Mouse (Mus musculus) CH12.LX (cell line): ENCODE measurements at regions not wholly inside any gene's neighbourhood (a gene's known extent, or its start where the extent isn't known, plus 50 kb on each side); places are given as distances from the start of the nearest gene placed in this dataset.
A peak's percentile ranks its signal among the peaks of the same experiment; 100 is the strongest.

Source experiments
- DNase-seq: peaks from one replicate; pipeline ENCODE4 v3.0.0-alpha.2; 2013; ENCODE audit errors: extremely low read depth
- H3K27ac ChIP-seq: 2 replicates; pipeline ENCODE4 v1.5.1; 2012; ENCODE audit warnings: low read depth, mild to moderate bottlenecking, control low read depth, moderate library complexity; ENCODE audit not compliant: insufficient read depth
- H3K27me3 ChIP-seq: replicated peaks from 2 replicates; pipeline ENCODE3; 2012; ENCODE audit warnings: inconsistent platforms
- H3K36me3 ChIP-seq, 2 experiments: replicated peaks in 1 of 2; 2 replicates each; pipeline versions ENCODE3 to v1.6.1; 2012; ENCODE audit warnings: inconsistent platforms in 1 of 2, low read length in 1 of 2, mild to moderate bottlenecking in 1 of 2, mixed read lengths in 1 of 2, moderate library complexity in 1 of 2; ENCODE audit not compliant: control insufficient read depth in 1 of 2, insufficient read depth in 1 of 2
- H3K4me1 ChIP-seq, 2 experiments: 2 replicates each; pipeline ENCODE4 v1.6.1; 2012; ENCODE audit warnings: inconsistent platforms in 1 of 2, moderate library complexity in 1 of 2; ENCODE audit not compliant: insufficient read depth in 2 of 2, control insufficient read depth in 1 of 2
- H3K4me2 ChIP-seq: 2 replicates; pipeline ENCODE4 v1.6.1; 2012; ENCODE audit warnings: low read depth, mild to moderate bottlenecking, control low read depth; ENCODE audit not compliant: poor library complexity, insufficient read depth, severe bottlenecking
- H3K4me3 ChIP-seq, 3 experiments: fragments of 150-350 bp in 1 of 3; sonication (generic) in 1 of 3; replicated peaks in 1 of 3; 2 replicates each; pipeline versions ENCODE3 to v1.5.1; 2011 to 2012; ENCODE audit warnings: low read depth in 2 of 3, low read length in 2 of 3, mild to moderate bottlenecking in 2 of 3, moderate library complexity in 2 of 3, control low read depth in 1 of 3, improper control_type of control experiment in 1 of 3, inconsistent platforms in 1 of 3, mixed read lengths in 1 of 3; ENCODE audit not compliant: poor library complexity in 1 of 3
- H3K79me2 ChIP-seq: replicated peaks from 2 replicates; pipeline ENCODE4 v1.6.1; 2012; ENCODE audit warnings: mild to moderate bottlenecking, moderate library complexity; ENCODE audit not compliant: control insufficient read depth, poor library complexity, insufficient read depth, severe bottlenecking; ENCODE audit errors: extremely low read depth
- H3K9ac ChIP-seq: 2 replicates; pipeline ENCODE4 v1.6.1; 2012; ENCODE audit warnings: low read depth, mild to moderate bottlenecking, control low read depth, moderate library complexity; ENCODE audit not compliant: insufficient read depth
- H3K9me3 ChIP-seq: replicated peaks from 2 replicates; pipeline ENCODE3; 2012; ENCODE audit warnings: low read length, inconsistent platforms, mixed read lengths
- CTCF ChIP-seq, 2 experiments: IDR thresholded peaks in 1 of 2; conservative IDR thresholded peaks in 1 of 2; 2 replicates each; pipeline ENCODE4 v1.5.1; 2011 to 2012; ENCODE audit warnings: low read depth in 2 of 2, low read length in 2 of 2, improper control_type of control experiment in 1 of 2, inconsistent platforms in 1 of 2, mild to moderate bottlenecking in 1 of 2, moderate library complexity in 1 of 2
- ETS1 ChIP-seq: conservative IDR thresholded peaks from 2 replicates; pipeline ENCODE4 v1.6.1; 2012; ENCODE audit warnings: low read depth, mild to moderate bottlenecking, inconsistent platforms, low read length, improper control_type of control experiment, moderate library complexity
- GABPA ChIP-seq: IDR thresholded peaks from 2 replicates; pipeline ENCODE4 v1.6.1; 2012; ENCODE audit warnings: low read depth, low read length, improper control_type of control experiment, inconsistent platforms; ENCODE audit not compliant: insufficient replicate concordance
- HCFC1 ChIP-seq: IDR thresholded peaks from 2 replicates; pipeline ENCODE4 v1.6.1; 2012; ENCODE audit warnings: low read depth, mild to moderate bottlenecking, inconsistent platforms, low read length, improper control_type of control experiment
- JUN ChIP-seq: IDR thresholded peaks from 2 replicates; pipeline ENCODE4 v1.6.1; 2011; ENCODE audit warnings: low read depth, mild to moderate bottlenecking, low read length, improper control_type of control experiment, moderate library complexity; ENCODE audit not compliant: insufficient read depth
- JUND ChIP-seq: conservative IDR thresholded peaks from 2 replicates; pipeline ENCODE4 v1.6.1; 2011; ENCODE audit warnings: low read depth, low read length, improper control_type of control experiment
- MEF2A ChIP-seq: IDR thresholded peaks from 2 replicates; pipeline ENCODE4 v1.6.1; 2014; ENCODE audit warnings: low read depth, mild to moderate bottlenecking, inconsistent platforms, low read length, improper control_type of control experiment, borderline replicate concordance
- MXI1 ChIP-seq: IDR thresholded peaks from 2 replicates; pipeline ENCODE4 v1.6.1; 2011; ENCODE audit warnings: mild to moderate bottlenecking, low read depth, low read length, improper control_type of control experiment
- NELFE ChIP-seq: IDR thresholded peaks from 2 replicates; pipeline ENCODE4 v1.6.1; 2011; ENCODE audit warnings: low read depth, low read length, improper control_type of control experiment
- RAD21 ChIP-seq: IDR thresholded peaks from 2 replicates; pipeline ENCODE4 v1.6.1; 2011; ENCODE audit warnings: low read depth, mild to moderate bottlenecking, low read length, improper control_type of control experiment, moderate library complexity
- RCOR1 ChIP-seq: conservative IDR thresholded peaks from 2 replicates; pipeline ENCODE4 v1.6.1; 2012; ENCODE audit warnings: low read depth, mild to moderate bottlenecking, inconsistent platforms, low read length, improper control_type of control experiment
- SIN3A ChIP-seq: IDR thresholded peaks from 2 replicates; pipeline ENCODE4 v1.6.1; 2012; ENCODE audit warnings: low read length, improper control_type of control experiment, inconsistent platforms
- TCF12 ChIP-seq: IDR thresholded peaks from 2 replicates; pipeline ENCODE4 v1.6.1; 2014; ENCODE audit warnings: low read depth, mild to moderate bottlenecking, inconsistent platforms, low read length, improper control_type of control experiment
- UBTF ChIP-seq: IDR thresholded peaks from 2 replicates; pipeline ENCODE4 v1.6.1; 2012; ENCODE audit warnings: low read depth, mild to moderate bottlenecking, inconsistent platforms, low read length, improper control_type of control experiment, moderate library complexity
- USF2 ChIP-seq: conservative IDR thresholded peaks from 2 replicates; pipeline ENCODE4 v1.6.1; 2011; ENCODE audit warnings: low read depth, low read length, improper control_type of control experiment
- ZC3H11A ChIP-seq: IDR thresholded peaks from 2 replicates; pipeline ENCODE4 v1.6.1; 2012; ENCODE audit warnings: low read depth, mild to moderate bottlenecking, inconsistent platforms, low read length, improper control_type of control experiment
- ZNF384 ChIP-seq: IDR thresholded peaks from 2 replicates; pipeline ENCODE4 v1.6.1; 2012; ENCODE audit warnings: low read depth, low read length, improper control_type of control experiment, inconsistent platforms
- dilution Hi-C: fragments of 300-500 bp; cut with MboI; formaldehyde crosslinking; loops from 2 replicates; pipeline ENCODE4 v1.14.3; 2020; ENCODE audit warnings: low sequenced_read_pairs; ENCODE audit not compliant: extremely low pct_unique_long_range_greater_than_20kb, extremely low pct_ligation_motif_present
- in situ Hi-C: fragments of 300-500 bp; cut with MboI; formaldehyde crosslinking; loops from 3 replicates; pipeline ENCODE4 v1.14.3; 2019; ENCODE audit warnings: low sequenced_read_pairs, low pct_ligation_motif_present, low pct_unique_long_range_greater_than_20kb, mixed read lengths

DNA sequence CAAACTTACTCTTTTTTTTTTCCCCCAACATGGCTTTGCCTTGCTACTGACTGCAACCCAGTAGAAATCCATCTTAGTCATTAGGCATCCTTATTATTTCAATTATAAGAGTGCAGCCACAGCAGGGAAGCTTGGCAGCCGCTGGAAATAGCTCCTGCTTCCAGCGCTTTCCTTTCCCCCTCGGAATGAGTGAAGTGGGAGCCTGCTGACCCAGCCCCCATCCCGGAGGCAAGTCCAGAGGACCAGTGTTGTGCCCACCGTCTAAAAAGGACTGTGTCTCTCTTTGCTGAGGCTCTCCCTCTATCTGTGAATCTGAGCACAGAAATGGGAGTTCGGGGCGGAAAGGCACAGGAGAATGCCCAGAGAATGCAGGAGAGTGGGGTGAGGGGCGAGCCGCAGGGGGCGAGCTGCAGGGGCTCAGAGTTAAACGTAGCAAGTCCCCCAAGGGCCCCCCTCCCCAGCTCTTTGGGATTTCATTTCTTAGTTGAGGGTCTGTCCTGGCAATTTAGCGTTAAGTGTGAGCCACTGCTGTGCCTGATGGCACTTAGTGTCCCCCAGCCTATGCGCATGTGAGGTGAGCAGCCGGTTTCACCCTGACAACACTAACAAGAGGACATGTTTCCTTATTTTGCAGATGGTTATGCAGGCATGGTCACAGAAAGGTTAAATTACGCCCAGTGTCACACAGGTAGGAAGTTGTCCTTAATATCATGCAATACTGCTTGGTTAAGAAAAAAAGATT, 117.4 kb upstream of the Arid2 start:
- no peaks in the 10 kb centered on the region for H3K79me2 ChIP-seq
- H3K4me1 ChIP-seq: peaks cover 4 to 7% of the 10 kb centered on the region in 2 experiments; a peak in 3 of 4 replicates
- in situ Hi-C loops: no loop called here
- H3K4me2 ChIP-seq: no peak overlapping the region
- no peak overlapping the region for H3K4me3 ChIP-seq
- no peaks in the 10 kb centered on the region for H3K9me3 ChIP-seq
- TF ChIP-seq ZNF384: no peak
- TF ChIP-seq ETS1: no peak
- TF ChIP-seq HCFC1: no peak
- no peak for TF ChIP-seq SIN3A
- TF ChIP-seq RAD21: no peak
- no peak for TF ChIP-seq CTCF (conservative IDR thresholded peaks at IDR 0.05 in 1 of 2, IDR thresholded peaks at IDR 0.05 in 1 of 2; ENCODE audit: low read depth in 2 of 2, low read length in 2 of 2)
- no peak for TF ChIP-seq USF2
- no peak for TF ChIP-seq UBTF
- TF ChIP-seq MXI1: no peak
- TF ChIP-seq ZC3H11A: no peak
- TF ChIP-seq NELFE: no peak
- TF ChIP-seq TCF12: no peak
- no peak for TF ChIP-seq MEF2A
- TF ChIP-seq GABPA: no peak
- TF ChIP-seq JUN: no peak
- no peak for TF ChIP-seq RCOR1
- no peak overlapping the region for H3K9ac ChIP-seq
- dilution Hi-C loops: no loop called here
- H3K27me3 ChIP-seq: no peaks in the 10 kb centered on the region
- H3K36me3 ChIP-seq: no peaks in the 10 kb centered on the region
- no peak for DNase-seq
- no peak overlapping the region for H3K27ac ChIP-seq

DNA sequence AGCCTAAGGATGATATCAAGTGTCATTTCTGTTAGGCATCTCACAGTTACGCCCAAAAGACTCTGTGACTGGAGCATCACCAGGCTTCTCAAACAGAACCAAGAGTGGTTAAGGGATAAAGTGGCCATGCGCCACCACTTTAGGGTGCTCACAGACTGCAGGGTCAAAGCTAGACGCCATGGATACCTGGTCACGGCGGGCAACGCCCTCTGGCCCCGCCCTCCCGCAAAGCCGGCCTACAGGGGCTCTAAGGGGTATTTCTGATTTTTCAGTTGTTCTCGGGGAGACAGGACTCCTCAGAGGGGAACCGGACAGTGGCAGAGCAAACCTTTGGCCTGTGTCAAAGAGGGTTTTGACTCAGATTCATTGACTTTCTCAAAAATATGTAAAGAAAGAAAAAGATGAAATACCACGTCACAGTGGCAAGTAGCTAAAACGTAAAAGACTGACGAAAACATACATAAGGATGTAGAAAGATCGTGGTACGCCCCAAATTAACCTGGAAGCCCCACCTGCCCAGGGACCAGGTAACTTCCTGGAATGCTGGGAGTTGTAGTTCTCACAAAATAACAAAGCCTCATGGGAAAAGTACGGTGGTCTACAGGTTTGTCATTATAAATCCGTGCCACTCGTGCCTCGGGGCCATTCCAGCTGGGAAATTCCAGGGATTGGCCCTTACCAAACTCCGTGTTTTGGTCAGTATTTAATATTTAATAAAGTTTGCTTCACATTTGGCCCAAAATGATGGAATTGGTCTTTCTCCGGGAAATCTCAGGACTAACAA, 116.1 kb upstream of the Arid2 start:
- H3K9me3 ChIP-seq: no peaks in the 10 kb centered on the region
- no peak overlapping the region for H3K4me2 ChIP-seq
- no peak overlapping the region for H3K27ac ChIP-seq
- H3K79me2 ChIP-seq: no peaks in the 10 kb centered on the region
- H3K4me3 ChIP-seq: no peak overlapping the region
- TF ChIP-seq JUND (no peak), HCFC1 (peak; percentile 54)
- TF ChIP-seq, all 38 proteins: peak for 1
- dilution Hi-C loops (no loop called here), in situ Hi-C loops (no loop called here)
- H3K27me3 ChIP-seq: no peaks in the 10 kb centered on the region
- H3K9ac ChIP-seq: no peak overlapping the region
- no peak for DNase-seq
- H3K36me3 ChIP-seq: no peaks in the 10 kb centered on the region
- H3K4me1 ChIP-seq: peaks cover 4 to 7% of the 10 kb centered on the region in 2 experiments; a peak in 3 of 4 replicates
